Mouse (Mus musculus) hindbrain, embryonic 12.5 days (tissue): ENCODE measurements around the gene Maip1. TPM values are rescaled to one million over a fixed set of nuclear protein-coding genes. Genes with fewer than 3 reads are reported as not detected.

ENCODE experiments used
- ATAC-seq: fragments of 200-750 bp; cut with Nextera tagmentation; 2 replicates; pipeline ENCODE4 v1.8.0; 2017; ENCODE audit warnings: moderate TSS enrichment; ENCODE audit not compliant: low FRiP score
- H3K27ac ChIP-seq: fragments of 300-500 bp; sonication (generic); 2 replicates; pipeline ENCODE4 v1.5.1; 2016; ENCODE audit warnings: mild to moderate bottlenecking
- H3K27me3 ChIP-seq: fragments of 300-500 bp; sonication (generic); 2 replicates; pipeline ENCODE4 v1.6.1; 2016; ENCODE audit warnings: mild to moderate bottlenecking
- H3K36me3 ChIP-seq: fragments of 300-500 bp; sonication (generic); 2 replicates; pipeline ENCODE4 v1.6.1; 2016; ENCODE audit warnings: mild to moderate bottlenecking
- H3K4me1 ChIP-seq: fragments of 300-500 bp; sonication (generic); 2 replicates; pipeline ENCODE4 v1.6.1; 2016
- H3K4me2 ChIP-seq: fragments of 300-500 bp; sonication (generic); replicated peaks from 2 replicates; pipeline ENCODE4 v1.6.1; 2016; ENCODE audit warnings: mild to moderate bottlenecking
- H3K4me3 ChIP-seq: fragments of 300-500 bp; sonication (generic); 2 replicates; pipeline ENCODE4 v1.5.1; 2016; ENCODE audit warnings: mild to moderate bottlenecking
- H3K9ac ChIP-seq: fragments of 300-500 bp; sonication (generic); 2 replicates; pipeline ENCODE4 v1.6.1; 2016; ENCODE audit warnings: mild to moderate bottlenecking, moderate library complexity
- H3K9me3 ChIP-seq: fragments of 300-500 bp; sonication (generic); replicated peaks from 2 replicates; pipeline ENCODE4 v1.6.1; 2016; ENCODE audit warnings: mild to moderate bottlenecking
- WGBS: fragments of 180-500 bp; shearing (Covaris S2); methylation state at CpG from one replicate; pipeline ENCODE4 v1.1.7; 2016; 5-methylcytosine and 5-hydroxymethylcytosine counted together
- polyA plus RNA-seq: library from polyadenylated mRNA; unstranded; fragments of >200 nt; fragmentation: Nextera tagmentation; extraction: Ambion mirVana; gene quantifications from 2 replicates; pipeline ENCODE4 v1.2.1, GENCODE M21; 2016

Maip1 gene
- polyA plus RNA-seq, result 18.3 and 19.6 TPM in 2 replicates

GRCm38 (mm10) chr1:57406187-57407151, at the start of gene Maip1, which contains the start of gene Tyw5:
TSS of gene Maip1 (plus strand) at chr1:57406328.
TSS of gene Tyw5 (minus strand) at chr1:57407101.
- under 1% methylated on average over 72 of the region's 72 CpGs for WGBS
- Histone ChIP-seq H3K4me3 (peak within 1 kb of the TSS; percentile 84), H3K4me1 (peaks cover 23% of the 10 kb centered on the region), H3K27me3 (no peaks in the 10 kb centered on the region), H3K27ac (peak within 1 kb of the TSS; percentile 91), H3K9ac (peak within 1 kb of the TSS; percentile 80), H3K4me2 (peak within 1 kb of the TSS; percentile 77), H3K36me3 (no peaks in the 10 kb centered on the region), H3K9me3 (no peaks in the 10 kb centered on the region)
- ATAC-seq, result peak; percentile 92

DNA sequence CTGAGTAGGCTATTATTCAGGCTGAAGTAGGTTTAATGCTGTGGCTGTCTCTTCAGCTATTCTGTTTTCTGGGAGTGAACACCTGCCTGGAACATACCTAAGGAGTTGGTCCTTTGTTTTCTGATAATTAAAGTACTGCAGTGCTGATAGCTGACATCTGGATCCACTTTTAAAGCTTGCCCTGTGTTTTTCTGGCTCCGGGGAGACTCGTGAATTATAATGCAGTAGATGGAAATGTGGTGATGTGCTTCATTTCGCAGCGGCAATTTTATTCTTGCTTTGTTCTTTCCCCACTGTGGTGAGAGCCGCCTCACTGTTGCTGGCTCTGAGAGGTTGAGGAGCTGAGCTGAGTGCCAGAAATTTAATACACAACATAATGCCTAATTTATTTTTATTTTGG, 47.6 kb upstream of the Maip1 start:
- H3K4me2 ChIP-seq, result no peak overlapping the region
- H3K27ac ChIP-seq, result no peak overlapping the region
- no peaks in the 10 kb centered on the region for H3K36me3 ChIP-seq
- H3K27me3 ChIP-seq, result no peaks in the 10 kb centered on the region
- H3K4me1 ChIP-seq, result no peaks in the 10 kb centered on the region
- ATAC-seq, result no peak
- H3K9me3 ChIP-seq, result no peaks in the 10 kb centered on the region
- H3K9ac ChIP-seq, result no peak overlapping the region
- H3K4me3 ChIP-seq, result no peak overlapping the region
- WGBS, result 77% methylated on average over 5 of the region's 5 CpGs

DNA sequence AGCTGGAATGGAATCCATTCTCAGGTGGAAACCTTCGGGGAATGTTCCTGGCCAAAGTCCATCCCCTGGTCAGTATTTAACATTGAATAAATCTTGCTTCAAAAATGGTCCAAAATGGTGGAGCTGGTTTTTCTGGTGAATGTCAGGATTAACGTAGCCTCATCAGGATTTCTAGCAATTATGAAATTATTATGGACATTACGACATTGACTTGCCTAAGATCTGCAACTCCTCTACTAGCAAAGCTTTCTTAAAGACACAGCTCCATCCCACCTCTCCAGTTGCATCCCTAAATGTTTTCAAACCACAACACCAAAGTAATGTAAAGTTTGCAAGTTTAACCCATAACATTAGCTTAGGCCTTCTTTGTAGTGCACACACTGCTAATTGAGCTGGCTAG, 38.7 kb upstream of the Maip1 start:
- Histone ChIP-seq H3K4me3 (no peak overlapping the region), H3K9me3 (no peaks in the 10 kb centered on the region), H3K27ac (no peak overlapping the region), H3K36me3 (no peaks in the 10 kb centered on the region), H3K27me3 (no peaks in the 10 kb centered on the region), H3K4me2 (no peak overlapping the region), H3K9ac (no peak overlapping the region), H3K4me1 (no peaks in the 10 kb centered on the region)
- no peak for ATAC-seq
- 94% methylated on average over 3 of the region's 3 CpGs for WGBS

DNA sequence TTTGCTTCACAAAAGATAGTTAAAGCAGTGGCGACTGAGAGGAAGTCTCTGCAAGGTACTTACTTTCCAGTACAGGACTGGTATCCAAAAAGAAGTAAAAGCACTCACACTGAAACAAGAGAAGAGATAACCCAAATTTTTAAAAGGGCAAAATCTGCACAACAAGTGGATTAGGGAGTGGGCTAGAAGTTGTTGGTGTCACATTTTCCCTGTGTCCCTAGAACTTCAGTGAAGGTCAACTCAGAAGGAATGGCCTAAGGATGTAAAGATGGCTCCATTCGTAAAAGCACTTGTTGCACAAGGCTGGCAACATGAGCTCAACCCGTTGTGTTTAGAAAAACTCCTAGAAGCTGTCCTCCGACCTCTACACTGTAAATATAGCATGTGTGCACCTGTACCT, 37.0 kb upstream of the Maip1 start:
- Histone ChIP-seq H3K27me3 (no peaks in the 10 kb centered on the region), H3K36me3 (no peaks in the 10 kb centered on the region), H3K4me1 (no peaks in the 10 kb centered on the region), H3K9me3 (no peaks in the 10 kb centered on the region), H3K4me3 (no peak overlapping the region), H3K9ac (no peak overlapping the region), H3K27ac (no peak overlapping the region), H3K4me2 (no peak overlapping the region)
- WGBS, result 88% methylated on average over 4 of the region's 4 CpGs
- no peak for ATAC-seq

- ATAC-seq, result no peak
- 84% methylated on average over 4 of the region's 4 CpGs for WGBS
- H3K36me3 ChIP-seq, result no peaks in the 10 kb centered on the region
- no peaks in the 10 kb centered on the region for H3K4me1 ChIP-seq
- no peak overlapping the region for H3K4me2 ChIP-seq
- no peaks in the 10 kb centered on the region for H3K9me3 ChIP-seq
- no peaks in the 10 kb centered on the region for H3K27me3 ChIP-seq
- H3K4me3 ChIP-seq, result no peak overlapping the region
- no peak overlapping the region for H3K27ac ChIP-seq
- H3K9ac ChIP-seq, result no peak overlapping the region
These were observed 35.7 kb upstream of the Maip1 start for GRCm38 (mm10) chr1:57370451-57370850.

DNA sequence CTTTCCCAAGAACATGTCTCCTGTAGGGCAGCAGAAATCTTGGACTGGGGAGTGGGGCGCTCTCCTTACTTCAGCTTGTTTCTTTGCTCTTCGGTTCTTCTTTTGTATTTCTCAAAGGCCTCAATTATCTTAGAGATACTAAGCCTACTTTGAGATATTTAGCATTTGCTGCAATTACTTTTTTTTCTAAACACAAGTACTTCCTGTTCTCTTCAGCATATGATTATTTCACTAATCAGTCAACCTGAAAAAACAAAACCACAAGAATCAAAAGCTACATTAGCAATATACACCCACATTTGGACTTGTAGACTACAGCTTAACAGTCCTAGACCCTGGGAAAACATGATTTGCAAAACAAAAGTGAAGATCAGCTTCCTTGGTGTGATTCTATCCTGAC, 30.9 kb upstream of the Maip1 start:
- no peaks in the 10 kb centered on the region for H3K27me3 ChIP-seq
- ATAC-seq, result no peak
- H3K27ac ChIP-seq, result no peak overlapping the region
- H3K4me3 ChIP-seq, result no peak overlapping the region
- H3K9me3 ChIP-seq, result no peaks in the 10 kb centered on the region
- H3K4me1 ChIP-seq, result peaks cover 13% of the 10 kb centered on the region
- no peaks in the 10 kb centered on the region for H3K36me3 ChIP-seq
- no peak overlapping the region for H3K9ac ChIP-seq
- WGBS, result 96% methylated on average over 2 of the region's 2 CpGs
- no peak overlapping the region for H3K4me2 ChIP-seq

DNA sequence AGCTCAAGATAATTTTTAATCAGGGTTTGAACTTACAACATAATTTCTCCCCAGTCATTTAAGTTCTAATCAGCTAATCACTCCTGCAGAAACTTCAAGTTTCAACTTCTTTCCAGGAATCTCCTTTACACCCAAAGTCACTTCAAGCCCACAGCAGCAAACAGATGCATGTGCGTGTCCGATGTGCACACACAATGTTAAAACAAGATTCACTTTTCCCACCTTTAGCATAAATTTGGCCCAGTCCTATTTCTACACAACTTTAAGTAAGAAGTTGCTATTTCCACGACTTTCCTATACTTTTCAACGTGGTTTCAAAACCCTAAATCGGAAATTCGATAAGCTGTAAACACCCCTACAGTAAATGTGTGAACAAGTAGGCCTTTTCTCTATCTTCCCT, 29.3 kb upstream of the Maip1 start:
- no peaks in the 10 kb centered on the region for H3K9me3 ChIP-seq
- no peak for ATAC-seq
- H3K36me3 ChIP-seq, result no peaks in the 10 kb centered on the region
- peak overlapping the region; percentile 93 for H3K4me2 ChIP-seq
- H3K9ac ChIP-seq, result no peak overlapping the region
- H3K4me1 ChIP-seq, result peaks cover 13% of the 10 kb centered on the region
- 70% methylated on average over 6 of the region's 6 CpGs for WGBS
- no peaks in the 10 kb centered on the region for H3K27me3 ChIP-seq
- H3K4me3 ChIP-seq, result peak overlapping the region; percentile 93
- no peak overlapping the region for H3K27ac ChIP-seq

- no peaks in the 10 kb centered on the region for H3K27me3 ChIP-seq
- H3K27ac ChIP-seq, result peak within 1 kb of the TSS; percentile 89
- no peaks in the 10 kb centered on the region for H3K36me3 ChIP-seq
- peak within 1 kb of the TSS; percentile 93 for H3K4me2 ChIP-seq
- peak within 1 kb of the TSS; percentile 93 for H3K4me3 ChIP-seq
- H3K9me3 ChIP-seq, result no peaks in the 10 kb centered on the region
- H3K9ac ChIP-seq, result peak within 1 kb of the TSS; percentile 94
- peak; percentile 96 for ATAC-seq
- under 1% methylated on average over 81 of the region's 81 CpGs for WGBS
- peaks cover 13% of the 10 kb centered on the region for H3K4me1 ChIP-seq
These were observed 28.5 kb upstream of the Maip1 start, which contains the start of gene 1700066M21Rik for GRCm38 (mm10) chr1:57377376-57378341. TSS of gene 1700066M21Rik (plus strand) at chr1:57377620.

DNA sequence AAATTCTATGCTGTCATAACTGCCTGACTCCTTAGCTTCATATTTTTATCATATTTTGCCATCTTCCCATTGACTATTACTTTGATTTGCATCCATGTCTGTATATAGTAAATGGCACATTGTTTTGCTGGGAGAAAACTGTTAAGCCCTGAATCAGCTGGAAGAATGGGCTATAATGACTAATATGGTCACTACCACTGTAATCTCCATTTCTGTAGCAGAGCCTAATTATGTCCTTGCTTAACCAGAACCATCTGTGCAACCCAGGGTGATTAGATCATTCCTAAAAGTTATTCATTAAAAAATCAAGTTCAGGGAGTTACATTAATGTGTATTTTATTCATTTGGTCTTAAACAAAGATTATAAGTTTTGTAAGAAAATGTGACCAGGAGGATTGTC, 19.6 kb upstream of the Maip1 start:
- peaks cover 3% of the 10 kb centered on the region; the same call in 1 of the 2 replicates for H3K36me3 ChIP-seq
- H3K4me1 ChIP-seq, result no peaks in the 10 kb centered on the region
- no peak for ATAC-seq
- H3K9me3 ChIP-seq, result no peaks in the 10 kb centered on the region
- no peak overlapping the region for H3K9ac ChIP-seq
- H3K4me2 ChIP-seq, result no peak overlapping the region
- H3K27ac ChIP-seq, result no peak overlapping the region
- no peaks in the 10 kb centered on the region for H3K27me3 ChIP-seq
- H3K4me3 ChIP-seq, result no peak overlapping the region

- Histone ChIP-seq H3K4me2 (no peak overlapping the region), H3K4me3 (no peak overlapping the region), H3K9me3 (no peaks in the 10 kb centered on the region), H3K27me3 (no peaks in the 10 kb centered on the region), H3K4me1 (no peaks in the 10 kb centered on the region), H3K9ac (no peak overlapping the region), H3K36me3 (peaks cover 7% of the 10 kb centered on the region; the same call in 1 of the 2 replicates), H3K27ac (no peak overlapping the region)
- WGBS, result 61% methylated on average over 2 of the region's 2 CpGs
- ATAC-seq, result peak; percentile 94
These were observed 18.3 kb upstream of the Maip1 start for GRCm38 (mm10) chr1:57387876-57388275.

DNA sequence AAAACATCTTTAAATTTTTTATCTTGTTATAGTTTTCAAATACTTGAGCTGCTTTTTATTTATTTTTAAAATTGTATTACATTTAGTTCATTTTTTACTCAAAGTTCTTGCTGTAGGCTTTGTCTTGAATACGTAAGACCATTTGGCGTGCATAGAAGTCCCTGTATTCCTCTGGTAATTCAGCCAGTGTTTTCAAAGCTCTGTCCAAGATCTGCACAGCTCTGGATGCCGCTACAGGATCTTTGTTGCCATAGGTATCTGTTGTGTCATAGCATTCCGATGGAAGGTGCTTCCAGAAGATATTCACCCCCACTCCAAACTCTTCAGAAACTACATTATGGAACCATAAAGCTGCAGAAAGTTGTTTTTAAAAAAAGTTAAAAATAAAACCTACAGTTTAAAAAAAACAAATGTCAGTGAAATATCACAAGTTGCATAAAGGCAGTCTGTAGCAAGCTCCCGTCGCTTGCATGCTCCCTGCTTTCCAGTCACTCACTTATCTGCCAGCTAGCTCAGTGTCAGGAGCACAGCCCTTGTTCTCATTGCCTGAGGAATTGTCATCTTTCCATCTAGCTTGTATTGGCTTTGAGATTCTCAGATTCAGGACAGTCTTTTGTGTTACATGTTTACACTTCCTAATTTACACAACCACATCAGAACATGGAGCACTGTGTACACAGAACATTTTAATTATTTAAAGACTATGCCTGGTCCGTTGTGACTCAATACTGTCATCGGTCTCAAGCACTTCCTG, 17.5 kb upstream of the Maip1 start:
- H3K4me1 ChIP-seq, result no peaks in the 10 kb centered on the region
- no peaks in the 10 kb centered on the region for H3K9me3 ChIP-seq
- no peaks in the 10 kb centered on the region for H3K27me3 ChIP-seq
- H3K9ac ChIP-seq, result no peak overlapping the region
- H3K27ac ChIP-seq, result no peak overlapping the region
- ATAC-seq, result 0 out of 2 replicates have a peak, but pooled peaks have one; percentile 52
- peaks cover 7% of the 10 kb centered on the region; the same call in 1 of the 2 replicates for H3K36me3 ChIP-seq
- H3K4me2 ChIP-seq, result no peak overlapping the region
- WGBS, result 90% methylated on average over 8 of the region's 8 CpGs
- H3K4me3 ChIP-seq, result no peak overlapping the region
